Mouse (Mus musculus) heart, embryonic 11.5 days (tissue): ENCODE data around the gene Hdac7. TPM values are rescaled to one million over a fixed set of nuclear protein-coding genes. Genes with fewer than 3 reads are reported as not detected.

Experiments used
- ATAC-seq: fragments of 200-750 bp; cut with Nextera tagmentation; replicated peaks from 2 replicates; pipeline ENCODE4 v1.8.0; 2017; ENCODE audit warnings: moderate library complexity; ENCODE audit not compliant: insufficient number of reproducible peaks, low FRiP score, low TSS enrichment
- H3K27ac ChIP-seq: fragments of 300-500 bp; sonication (generic); 2 replicates; pipeline ENCODE4 v1.5.1; 2014; ENCODE audit warnings: mild to moderate bottlenecking, low read depth, low read length
- H3K27me3 ChIP-seq: fragments of 300-500 bp; sonication (generic); 2 replicates; pipeline ENCODE4 v1.6.1; 2014; ENCODE audit warnings: mild to moderate bottlenecking, low read length, mixed read lengths; ENCODE audit not compliant: control insufficient read depth, insufficient read depth
- H3K36me3 ChIP-seq: fragments of 300-500 bp; sonication (generic); 2 replicates; pipeline ENCODE4 v1.6.1; 2014; ENCODE audit warnings: mild to moderate bottlenecking, low read length, moderate library complexity, mixed read lengths; ENCODE audit not compliant: control insufficient read depth, insufficient read depth
- H3K4me1 ChIP-seq: fragments of 300-500 bp; sonication (generic); 2 replicates; pipeline ENCODE4 v1.6.1; 2014; ENCODE audit warnings: low read length; ENCODE audit not compliant: control insufficient read depth, insufficient read depth
- H3K4me2 ChIP-seq: fragments of 300-500 bp; sonication (generic); 2 replicates; pipeline ENCODE4 v1.6.1; 2014; ENCODE audit warnings: mild to moderate bottlenecking, moderate library complexity
- H3K4me3 ChIP-seq: fragments of 300-500 bp; sonication (generic); 2 replicates; pipeline ENCODE4 v1.5.1; 2014; ENCODE audit warnings: low read depth, low read length
- H3K9ac ChIP-seq: fragments of 300-500 bp; sonication (generic); 2 replicates; pipeline ENCODE4 v1.6.1; 2014; ENCODE audit warnings: mild to moderate bottlenecking, low read depth, low read length, moderate library complexity
- H3K9me3 ChIP-seq: fragments of 300-500 bp; sonication (generic); replicated peaks from 2 replicates; pipeline ENCODE4 v1.6.1; 2016; ENCODE audit warnings: low read length; ENCODE audit not compliant: control insufficient read depth
- WGBS: fragments of 180-500 bp; shearing (Covaris S2); extraction: QIAGEN DNeasy Blood & Tissue Kit; methylation state at CpG from one replicate; pipeline ENCODE4 v1.1.7; 2014; ENCODE audit not compliant: insufficient replicate concordance; 5-methylcytosine and 5-hydroxymethylcytosine counted together
- polyA plus RNA-seq: library from polyadenylated mRNA; unstranded; fragments of >200 nt; fragmentation: Nextera tagmentation; extraction: Ambion mirVana; gene quantifications from 2 replicates; pipeline ENCODE4 v1.2.1, GENCODE M21; 2014

Hdac7 gene
- polyA plus RNA-seq, 1 experiment from 2014 or later = 24.6 TPM

- Histone ChIP-seq H3K36me3 (peaks cover 8% of the 10 kb centered on the region), H3K27ac (no peak overlapping the region), H3K4me1 (peaks cover 25% of the 10 kb centered on the region), H3K27me3 (no peaks in the 10 kb centered on the region), H3K4me3 (no peak overlapping the region), H3K9ac (peak overlapping the region; percentile 49; the same call in 1 of the 2 replicates), H3K4me2 (no peak overlapping the region), H3K9me3 (no peaks in the 10 kb centered on the region)
- 68% methylated on average over 7 of the region's 7 CpGs for WGBS
- ATAC-seq = no peak
These were observed 31.4 kb downstream of the Hdac7 start for GRCm38 (mm10) chr15:97812875-97813274.

GRCm38 (mm10) chr15:97812126-97812525 is 32.2 kb downstream of the Hdac7 start:
- Histone ChIP-seq H3K4me2 (no peak overlapping the region), H3K4me3 (no peak overlapping the region), H3K27me3 (no peaks in the 10 kb centered on the region), H3K36me3 (peaks cover 11% of the 10 kb centered on the region), H3K9me3 (no peaks in the 10 kb centered on the region), H3K27ac (no peak overlapping the region), H3K9ac (no peak overlapping the region), H3K4me1 (peaks cover 25% of the 10 kb centered on the region)
- ATAC-seq = no peak
- WGBS = 69% methylated on average over 6 of the region's 6 CpGs

- Histone ChIP-seq H3K27ac (no peak overlapping the region), H3K27me3 (no peaks in the 10 kb centered on the region), H3K36me3 (peaks cover 11% of the 10 kb centered on the region), H3K9ac (no peak overlapping the region), H3K4me2 (no peak overlapping the region), H3K4me1 (peaks cover 25% of the 10 kb centered on the region), H3K9me3 (no peaks in the 10 kb centered on the region), H3K4me3 (no peak overlapping the region)
- ATAC-seq = no peak
- 86% methylated on average over 9 of the region's 9 CpGs for WGBS
These were observed 33.0 kb downstream of the Hdac7 start for GRCm38 (mm10) chr15:97811307-97811706.

GRCm38 (mm10) chr15:97810399-97810798 is 33.9 kb downstream of the Hdac7 start:
- Histone ChIP-seq H3K4me1 (peaks cover 25% of the 10 kb centered on the region), H3K9me3 (no peaks in the 10 kb centered on the region), H3K36me3 (peaks cover 11% of the 10 kb centered on the region), H3K4me2 (no peak overlapping the region), H3K9ac (no peak overlapping the region), H3K27ac (no peak overlapping the region), H3K4me3 (no peak overlapping the region), H3K27me3 (no peaks in the 10 kb centered on the region)
- 75% methylated on average over 5 of the region's 5 CpGs for WGBS
- no peak for ATAC-seq

- ATAC-seq = no peak
- Histone ChIP-seq H3K4me2 (no peak overlapping the region), H3K27ac (no peak overlapping the region), H3K36me3 (peaks cover 14% of the 10 kb centered on the region), H3K4me1 (peaks cover 24% of the 10 kb centered on the region), H3K9ac (no peak overlapping the region), H3K27me3 (no peaks in the 10 kb centered on the region), H3K9me3 (no peaks in the 10 kb centered on the region), H3K4me3 (no peak overlapping the region)
- 82% methylated on average over 5 of the region's 5 CpGs for WGBS
These were observed 34.4 kb downstream of the Hdac7 start for GRCm38 (mm10) chr15:97809942-97810341.

GRCm38 (mm10) chr15:97809206-97809605 is 35.1 kb downstream of the Hdac7 start:
- no peak for ATAC-seq
- Histone ChIP-seq H3K4me2 (no peak overlapping the region), H3K9ac (no peak overlapping the region), H3K9me3 (no peaks in the 10 kb centered on the region), H3K36me3 (peaks cover 17% of the 10 kb centered on the region), H3K27me3 (no peaks in the 10 kb centered on the region), H3K4me1 (peaks cover 17% of the 10 kb centered on the region), H3K27ac (no peak overlapping the region), H3K4me3 (no peak overlapping the region)
- 80% methylated on average over 14 of the region's 14 CpGs for WGBS

- no peak for ATAC-seq
- WGBS = 80% methylated on average over 14 of the region's 14 CpGs
- H3K4me1 ChIP-seq = peaks cover 12% of the 10 kb centered on the region; the same call in 1 of the 2 replicates
These were observed 35.8 kb downstream of the Hdac7 start for GRCm38 (mm10) chr15:97808532-97808931.

GRCm38 (mm10) chr15:97807867-97808266 is 36.4 kb downstream of the Hdac7 start:
- H3K9me3 ChIP-seq = no peaks in the 10 kb centered on the region
- no peak overlapping the region for H3K4me3 ChIP-seq
- 72% methylated on average over 12 of the region's 12 CpGs for WGBS
- H3K4me2 ChIP-seq = no peak overlapping the region
- ATAC-seq = no peak
- no peaks in the 10 kb centered on the region for H3K27me3 ChIP-seq
- H3K9ac ChIP-seq = no peak overlapping the region
- H3K4me1 ChIP-seq = peaks cover 8% of the 10 kb centered on the region; the same call in 1 of the 2 replicates
- H3K27ac ChIP-seq = no peak overlapping the region
- H3K36me3 ChIP-seq = peaks cover 17% of the 10 kb centered on the region

More at GRCm38 (mm10) chr15:97808532-97808931, 35.8 kb downstream of the Hdac7 start:
- H3K27ac ChIP-seq = no peak overlapping the region
- H3K4me3 ChIP-seq = no peak overlapping the region
- H3K9me3 ChIP-seq = no peaks in the 10 kb centered on the region
- no peaks in the 10 kb centered on the region for H3K27me3 ChIP-seq
- H3K36me3 ChIP-seq = peaks cover 17% of the 10 kb centered on the region
- no peak overlapping the region for H3K9ac ChIP-seq
- no peak overlapping the region for H3K4me2 ChIP-seq

- no peaks in the 10 kb centered on the region for H3K27me3 ChIP-seq
- H3K36me3 ChIP-seq = peaks cover 19% of the 10 kb centered on the region
- ATAC-seq = no peak
- WGBS = 31% methylated on average over 13 of the region's 13 CpGs
- peaks cover 7% of the 10 kb centered on the region; the same call in 1 of the 2 replicates for H3K4me1 ChIP-seq
- H3K4me3 ChIP-seq = peak overlapping the region; percentile 18
- no peak overlapping the region for H3K9ac ChIP-seq
- no peak overlapping the region for H3K27ac ChIP-seq
- no peaks in the 10 kb centered on the region for H3K9me3 ChIP-seq
- peak overlapping the region; percentile 47 for H3K4me2 ChIP-seq
These were observed 41.7 kb downstream of the Hdac7 start for GRCm38 (mm10) chr15:97802575-97802974.
